Mouse (Mus musculus) embryo, embryonic 10 days (tissue): ENCODE measurements at regions not wholly inside any gene's neighbourhood (a gene's known extent, or its start where the extent isn't known, plus 50 kb on each side); places are given as distances from the start of the nearest gene placed in this dataset.
"Not testable (repeated sequence)": the region's sequence is repeated elsewhere in the genome, so short reads cannot be mapped to it uniquely, and the experiment has no call there.

Experiments
- DNase-seq: peaks from one replicate; pipeline ENCODE4 v3.0.0-alpha.2; 2015; ENCODE audit warnings: low spot score

- DNase-seq = no peak
Measured at GRCm38 (mm10) chrX:122935358-122935757, 94.1 kb downstream of the Gm17521 start.

DNA sequence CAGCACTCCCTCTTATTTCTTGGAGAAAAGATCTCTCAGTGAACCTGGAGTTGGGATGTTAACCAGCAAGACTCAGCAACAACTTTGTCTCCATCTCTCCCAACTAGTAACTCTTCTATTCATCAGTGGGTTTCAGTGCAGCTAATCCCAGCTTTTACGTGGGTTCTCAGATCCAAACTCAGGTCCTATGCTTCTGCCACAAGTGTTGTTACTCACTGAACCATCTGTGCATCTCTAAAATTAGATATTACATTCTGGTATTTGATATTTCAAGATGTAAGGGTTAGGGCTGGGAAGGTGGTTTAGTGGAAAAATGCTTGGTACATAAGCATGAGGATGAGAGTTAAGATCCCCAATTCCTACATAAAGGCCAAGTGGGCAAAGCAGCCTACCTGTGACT lies 136.8 kb downstream of the Gm17521 start:
- no peak for DNase-seq

GRCm38 (mm10) chrX:122854453-122854852 lies 175.0 kb downstream of the Gm17521 start:
- DNase-seq = no peak

- not testable (repeated sequence) for DNase-seq
Measured at GRCm38 (mm10) chrX:122831222-122831621, 198.2 kb downstream of the Gm17521 start.

GRCm38 (mm10) chrX:122826035-122826434 lies 203.4 kb downstream of the Gm17521 start:
- peak; percentile 8 for DNase-seq
